Mouse (Mus musculus) myocyte (in vitro differentiated cells): ENCODE data around the gene Ina.

Experiments
- MAX ChIP-seq: IDR thresholded peaks from one replicate; pipeline ENCODE4 v1.6.1; 2011; ENCODE audit warnings: low read depth, mild to moderate bottlenecking, control low read depth
- MYOD1 ChIP-seq, 3 experiments: IDR thresholded peaks; one replicate each; pipeline ENCODE4 v1.6.1; 2011; ENCODE audit warnings: control low read depth in 2 of 3, low read depth in 2 of 3, mild to moderate bottlenecking in 2 of 3, moderate library complexity in 1 of 3; ENCODE audit not compliant: insufficient read length in 2 of 3, control insufficient read depth in 1 of 3
- TCF12 ChIP-seq: IDR thresholded peaks from one replicate; pipeline ENCODE4 v1.6.1; 2011; ENCODE audit warnings: mild to moderate bottlenecking, control low read depth; ENCODE audit not compliant: poor library complexity, insufficient read depth, severe bottlenecking

DNA sequence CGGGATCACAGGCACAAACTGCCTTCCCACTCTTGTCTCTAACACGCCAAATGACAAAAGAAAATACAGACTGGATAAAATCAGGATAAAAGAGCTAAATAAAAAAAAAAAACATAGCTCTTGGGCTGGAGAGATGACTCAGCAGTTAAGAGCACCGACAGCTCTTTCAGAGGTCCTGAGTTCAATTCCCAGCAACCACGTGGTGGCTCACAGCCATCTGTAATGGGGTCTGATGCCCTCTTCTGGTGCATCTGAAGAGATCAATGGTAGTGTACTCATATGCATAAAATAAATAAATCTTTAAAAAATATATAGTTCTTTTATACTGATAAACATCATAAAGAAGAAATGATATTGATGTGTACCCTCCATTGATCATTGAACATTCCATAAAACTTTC, 38.4 kb downstream of the Ina start:
- TF ChIP-seq TCF12 (no peak), MYOD1 (IDR thresholded peaks at IDR 0.05; ENCODE audit: control insufficient read depth in 1 of 3, insufficient read length in 2 of 3, low read depth in 2 of 3) (no peak), MAX (no peak)
